Mouse (Mus musculus): ENCODE results near the gene Il16. TPM values are rescaled to one million over a fixed set of nuclear protein-coding genes. Genes with fewer than 3 reads are reported as not detected.
"Not testable (repeated sequence)": the region's sequence is repeated elsewhere in the genome, so short reads cannot be mapped to it uniquely, and the experiment has no call there.

Gene Il16
- polyA plus RNA-seq, 1 experiment from 2014 or later, result 1.1 TPM

DNA sequence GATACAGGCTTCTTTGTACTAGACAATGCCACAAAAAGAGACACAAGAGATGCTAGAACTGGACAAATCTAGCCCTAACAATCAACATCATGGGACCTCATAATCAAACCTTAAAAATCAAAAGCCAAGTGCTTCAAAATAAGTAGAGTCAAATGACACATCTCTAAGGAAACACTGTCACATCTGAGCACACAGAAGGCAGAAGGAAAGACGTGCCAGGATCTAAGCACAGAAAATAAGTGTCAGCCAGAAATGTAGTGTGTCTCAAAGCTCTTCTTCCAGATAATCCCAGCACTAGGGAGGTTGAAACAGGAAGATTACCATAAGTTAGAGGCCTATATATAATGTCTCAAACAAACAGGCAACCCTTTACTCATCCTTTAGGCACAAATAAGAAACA lies 31.9 kb downstream of the Il16 start:
- 79% methylated on average over 1 of the region's 1 CpGs for WGBS
- no peaks in the 10 kb centered on the region for H3K36me3 ChIP-seq (ENCODE audit: poor library complexity, severe bottlenecking)

DNA sequence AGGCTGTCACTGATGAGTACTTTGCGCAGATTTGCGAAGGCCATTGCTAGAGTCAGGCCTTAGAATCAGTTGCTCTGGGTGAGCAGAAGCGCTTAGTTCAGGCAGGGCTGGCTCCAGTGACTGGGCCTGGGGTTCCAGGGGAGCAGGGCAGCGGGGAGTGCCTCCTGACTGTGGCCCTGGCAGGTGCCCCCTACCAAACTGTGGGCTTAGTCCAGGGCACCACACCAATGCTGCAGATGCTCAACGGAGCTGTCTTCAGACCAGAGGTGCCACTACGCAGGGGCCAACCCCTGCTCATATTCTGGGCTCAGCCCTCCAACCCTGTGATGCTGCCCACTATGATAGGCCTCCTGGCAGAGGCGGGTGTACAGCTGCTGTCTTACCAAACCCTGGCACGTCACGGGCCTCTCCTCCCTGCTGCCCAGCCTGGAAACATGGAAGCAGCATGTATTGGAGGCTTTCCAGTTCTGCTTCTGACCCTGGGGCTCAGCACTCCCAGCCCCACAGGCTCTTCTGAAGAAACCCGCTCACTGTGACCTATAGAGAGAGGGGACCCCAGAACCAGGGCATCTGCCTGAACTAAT lies 33.8 kb downstream of the Il16 start:
- not testable (repeated sequence) for H3K36me3 ChIP-seq (ENCODE audit: poor library complexity, severe bottlenecking); H3K27me3 ChIP-seq

More for the DNA sequence above, 31.9 kb downstream of the Il16 start:
- Histone ChIP-seq H3K4me3 (no peak overlapping the region), H3K4me2 (no peak overlapping the region), H3K4me1 (no peaks in the 10 kb centered on the region), H3K27ac (no peak overlapping the region), H3K9ac (no peak overlapping the region), H3K27me3 (no peaks in the 10 kb centered on the region), H3K9me3 (replicated peaks) (no peaks in the 10 kb centered on the region; the same call in 1 of the 2 replicates)
- no peak for ATAC-seq

DNA sequence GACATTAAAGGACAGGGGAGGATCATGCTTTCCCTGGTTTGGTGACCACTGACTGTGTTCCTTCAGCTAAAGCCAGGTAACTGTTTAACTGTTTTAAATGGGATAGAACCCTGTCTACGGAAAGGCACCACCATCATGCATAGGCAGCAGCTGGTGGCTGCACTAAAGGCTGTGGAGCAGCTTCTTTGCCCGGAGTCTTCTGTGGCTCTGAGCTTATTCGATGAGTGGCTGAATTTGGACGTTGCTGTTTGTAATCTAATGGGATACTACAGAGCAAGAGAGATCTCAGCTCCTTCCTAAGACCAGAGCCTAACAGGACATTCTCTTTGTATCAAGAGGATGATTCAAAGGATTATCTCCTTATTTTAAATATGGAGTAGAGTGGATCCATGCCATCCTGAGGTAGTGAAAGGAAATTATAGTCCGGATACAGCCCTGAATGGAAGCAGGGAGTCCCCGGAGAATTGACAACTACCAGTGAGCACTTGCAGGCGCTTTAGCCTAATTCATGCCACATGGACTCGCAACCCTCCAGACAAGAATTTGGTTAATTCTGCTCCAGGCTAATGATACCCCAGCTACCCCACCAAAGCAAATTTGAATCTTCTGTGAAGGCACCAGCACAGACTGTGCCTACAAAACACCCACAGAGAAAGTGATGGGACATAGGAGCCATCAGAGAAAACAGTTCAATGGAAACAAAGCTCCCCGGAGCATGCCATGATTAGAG lies 42.3 kb downstream of the Il16 start:
- Histone ChIP-seq H3K36me3 (ENCODE audit: poor library complexity, severe bottlenecking) (no peaks in the 10 kb centered on the region), H3K9me3 (replicated peaks) (no peaks in the 10 kb centered on the region), H3K27ac (no peak overlapping the region), H3K4me2 (no peak overlapping the region), H3K4me3 (no peak overlapping the region), H3K27me3 (no peaks in the 10 kb centered on the region), H3K4me1 (peaks cover 4% of the 10 kb centered on the region; the same call in 1 of the 2 replicates), H3K9ac (no peak overlapping the region)
- WGBS, result 70% methylated on average over 9 of the region's 9 CpGs
- no peak for ATAC-seq

More for the DNA sequence above, 33.8 kb downstream of the Il16 start:
- H3K4me1 ChIP-seq; H3K9me3 ChIP-seq (replicated peaks); ATAC-seq; H3K27ac ChIP-seq; H3K4me2 ChIP-seq; H3K9ac ChIP-seq; H3K4me3 ChIP-seq: not testable (repeated sequence)
- WGBS, result 89% methylated on average over 10 of the region's 10 CpGs

DNA sequence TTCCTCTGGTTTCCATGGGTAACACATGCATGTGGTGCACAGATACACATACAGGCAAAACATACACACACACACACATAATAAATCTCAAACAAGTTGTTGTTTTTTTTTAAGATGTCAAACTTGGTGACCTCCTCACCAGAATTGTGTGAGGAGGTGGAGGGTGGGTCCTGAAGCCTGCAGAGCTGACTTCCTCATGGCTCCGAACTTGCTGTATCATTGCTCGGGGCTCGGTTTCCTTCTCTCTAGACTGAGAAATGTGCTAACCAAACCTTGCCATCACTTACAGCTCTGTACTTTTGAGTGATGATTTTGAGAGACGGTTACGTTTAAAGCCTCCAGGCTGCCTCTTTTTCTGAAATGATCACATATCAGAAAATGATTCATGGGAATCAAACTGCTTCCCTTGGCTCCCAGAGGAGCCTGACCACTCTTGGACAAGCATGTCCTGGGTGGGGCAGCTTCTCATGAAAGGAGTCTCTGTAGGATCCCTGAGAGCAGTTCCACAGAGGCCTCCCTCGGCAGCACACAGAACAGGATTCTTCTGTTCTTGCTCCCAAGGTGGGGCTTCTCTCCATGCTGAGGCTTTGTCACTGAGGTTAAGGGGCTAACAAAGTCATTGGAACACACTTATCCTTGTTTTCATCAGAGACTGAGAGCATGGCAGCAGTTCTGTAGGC lies 46.3 kb downstream of the Il16 start:
- Histone ChIP-seq H3K4me3 (no peak overlapping the region), H3K9me3 (replicated peaks) (no peaks in the 10 kb centered on the region), H3K9ac (no peak overlapping the region), H3K4me1 (peaks cover 4% of the 10 kb centered on the region; the same call in 1 of the 2 replicates), H3K36me3 (ENCODE audit: poor library complexity, severe bottlenecking) (no peaks in the 10 kb centered on the region), H3K4me2 (no peak overlapping the region), H3K27ac (no peak overlapping the region), H3K27me3 (no peaks in the 10 kb centered on the region)
- WGBS, result 89% methylated on average over 6 of the region's 6 CpGs
- no peak for ATAC-seq

DNA sequence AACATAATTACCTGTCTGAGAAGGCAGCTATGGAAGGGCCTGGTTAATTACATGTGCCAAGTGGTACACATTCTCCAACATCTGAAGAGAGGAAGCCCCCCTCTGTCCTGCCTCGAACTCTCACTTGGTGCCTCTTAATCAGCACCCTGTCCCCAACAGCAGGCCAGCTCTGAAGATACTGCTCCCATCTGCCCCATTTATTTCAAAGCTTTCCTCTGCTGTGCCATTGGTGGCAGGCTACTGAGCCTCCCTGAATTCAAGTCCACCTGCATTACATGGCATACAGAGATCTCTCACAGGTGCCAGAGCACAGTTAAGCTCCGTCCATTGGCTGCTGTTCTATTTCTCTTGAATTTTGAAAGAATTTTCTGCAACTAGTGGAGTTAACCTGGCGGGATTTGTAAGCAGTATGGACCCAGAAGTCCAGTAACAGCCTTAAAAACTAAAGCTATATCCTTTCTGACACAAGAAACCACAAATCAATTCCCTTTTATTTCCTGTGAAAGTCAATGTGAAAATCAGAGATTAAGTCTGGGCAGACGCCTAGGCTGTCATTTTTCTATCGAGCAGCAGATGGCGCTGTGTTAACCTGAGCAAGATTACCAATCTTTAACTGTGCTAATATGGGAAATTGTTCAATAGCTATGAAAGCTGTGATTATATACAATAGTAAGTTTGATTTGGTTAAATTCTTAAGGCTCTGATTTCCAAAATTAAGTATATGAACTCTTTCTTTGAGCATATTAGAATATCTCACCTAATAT lies 49.9 kb downstream of the Il16 start:
- H3K9ac ChIP-seq, result no peak overlapping the region
- H3K36me3 ChIP-seq (ENCODE audit: poor library complexity, severe bottlenecking), result no peaks in the 10 kb centered on the region
- 30% methylated on average over 6 of the region's 6 CpGs for WGBS
- H3K27me3 ChIP-seq, result no peaks in the 10 kb centered on the region
- H3K4me3 ChIP-seq, result no peak overlapping the region
- no peak for ATAC-seq
- no peaks in the 10 kb centered on the region for H3K4me1 ChIP-seq
- no peaks in the 10 kb centered on the region for H3K9me3 ChIP-seq (replicated peaks)
- H3K4me2 ChIP-seq, result no peak overlapping the region
- H3K27ac ChIP-seq, result no peak overlapping the region

DNA sequence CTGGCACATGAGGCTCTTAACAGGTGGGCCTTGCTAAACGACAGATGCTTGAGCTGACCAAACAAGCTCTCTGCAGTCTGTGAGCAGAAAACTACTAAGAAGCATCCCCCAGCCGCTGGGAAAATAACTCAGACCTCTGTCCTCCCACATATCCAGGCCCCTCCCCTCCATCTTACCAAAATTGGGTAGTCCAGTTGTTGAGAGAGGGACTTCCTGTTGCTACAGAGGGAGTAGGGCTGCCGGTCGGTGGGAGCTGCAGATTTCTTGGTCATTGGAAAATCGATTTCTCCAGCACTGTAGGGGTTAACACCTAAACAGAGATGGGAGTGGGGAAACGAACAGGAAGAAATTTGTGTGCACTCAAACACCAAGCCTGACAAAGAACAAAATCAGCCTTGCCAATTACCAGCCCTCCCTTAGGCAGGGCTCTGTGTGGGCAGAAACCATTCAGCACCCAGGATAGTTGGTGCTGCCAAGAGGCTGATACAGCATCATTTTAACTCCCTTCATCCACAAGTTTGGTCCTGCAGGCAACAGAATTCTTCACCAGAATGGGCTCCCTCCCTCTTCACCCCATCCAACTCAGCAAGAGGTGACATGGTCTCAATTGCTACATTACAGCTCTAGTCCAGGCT lies 62.8 kb downstream of the Il16 start:
- Histone ChIP-seq H3K36me3 (ENCODE audit: poor library complexity, severe bottlenecking) (no peaks in the 10 kb centered on the region), H3K4me2 (no peak overlapping the region), H3K4me3 (no peak overlapping the region), H3K9ac (no peak overlapping the region), H3K4me1 (0 out of 2 replicates have a peak, but pooled peaks cover 5% of the 10 kb centered on the region), H3K27me3 (no peaks in the 10 kb centered on the region), H3K9me3 (replicated peaks) (no peaks in the 10 kb centered on the region), H3K27ac (no peak overlapping the region)
- no peak for ATAC-seq
- WGBS, result 46% methylated on average over 6 of the region's 6 CpGs

DNA sequence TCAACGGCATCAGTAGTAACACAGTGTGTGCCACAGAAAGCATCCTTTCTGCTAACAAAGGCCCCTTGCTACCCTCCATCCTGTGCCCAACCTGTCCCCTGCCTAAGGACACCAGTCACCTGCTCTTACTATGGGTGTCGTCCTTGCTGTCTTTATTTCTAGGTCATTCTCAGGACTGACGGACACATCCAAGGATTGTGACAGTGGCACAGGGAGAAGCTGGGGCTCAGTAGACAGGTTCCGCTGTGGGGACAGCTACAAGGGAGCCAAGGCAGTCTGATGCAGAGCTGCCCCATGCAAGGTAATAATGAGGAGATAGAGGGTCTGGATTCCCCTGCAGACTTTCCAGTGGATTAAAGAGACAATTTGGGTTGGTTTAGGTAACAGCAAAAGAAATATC lies 67.0 kb downstream of the Il16 start:
- Histone ChIP-seq H3K9me3 (replicated peaks) (no peaks in the 10 kb centered on the region; the same call in 1 of the 2 replicates), H3K9ac (no peak overlapping the region), H3K4me3 (no peak overlapping the region), H3K27me3 (no peaks in the 10 kb centered on the region), H3K27ac (no peak overlapping the region), H3K4me1 (0 out of 2 replicates have a peak, but pooled peaks cover 5% of the 10 kb centered on the region), H3K36me3 (ENCODE audit: poor library complexity, severe bottlenecking) (no peaks in the 10 kb centered on the region), H3K4me2 (no peak overlapping the region)
- no peak for ATAC-seq
- 89% methylated on average over 4 of the region's 4 CpGs for WGBS

DNA sequence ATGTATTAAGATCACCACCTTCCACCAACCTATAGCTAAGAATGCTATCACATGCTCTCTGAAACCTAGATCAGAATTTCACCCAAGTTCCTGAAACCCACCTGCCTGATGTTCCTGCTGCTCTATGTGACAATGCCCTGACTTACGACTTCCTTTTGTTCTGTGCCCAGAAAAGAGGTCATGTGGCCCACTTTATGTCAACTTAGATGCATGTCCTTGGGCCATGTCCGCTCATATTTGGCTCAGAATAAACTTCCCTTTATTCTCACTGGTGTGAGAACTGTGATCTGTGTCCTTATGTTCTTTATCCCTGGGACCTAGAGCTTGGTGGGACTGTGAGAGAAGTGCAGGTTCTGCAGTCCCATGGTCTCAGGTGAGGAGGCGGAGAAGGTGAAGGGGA lies 68.2 kb downstream of the Il16 start:
- no peak overlapping the region for H3K4me2 ChIP-seq
- WGBS, result 87% methylated on average over 3 of the region's 3 CpGs
- H3K4me1 ChIP-seq, result no peaks in the 10 kb centered on the region
- no peak overlapping the region for H3K27ac ChIP-seq
- no peaks in the 10 kb centered on the region; the same call in 1 of the 2 replicates for H3K9me3 ChIP-seq (replicated peaks)
- no peak overlapping the region for H3K4me3 ChIP-seq
- no peak for ATAC-seq
- no peak overlapping the region for H3K9ac ChIP-seq
- H3K27me3 ChIP-seq, result no peaks in the 10 kb centered on the region
- H3K36me3 ChIP-seq (ENCODE audit: poor library complexity, severe bottlenecking), result no peaks in the 10 kb centered on the region

DNA sequence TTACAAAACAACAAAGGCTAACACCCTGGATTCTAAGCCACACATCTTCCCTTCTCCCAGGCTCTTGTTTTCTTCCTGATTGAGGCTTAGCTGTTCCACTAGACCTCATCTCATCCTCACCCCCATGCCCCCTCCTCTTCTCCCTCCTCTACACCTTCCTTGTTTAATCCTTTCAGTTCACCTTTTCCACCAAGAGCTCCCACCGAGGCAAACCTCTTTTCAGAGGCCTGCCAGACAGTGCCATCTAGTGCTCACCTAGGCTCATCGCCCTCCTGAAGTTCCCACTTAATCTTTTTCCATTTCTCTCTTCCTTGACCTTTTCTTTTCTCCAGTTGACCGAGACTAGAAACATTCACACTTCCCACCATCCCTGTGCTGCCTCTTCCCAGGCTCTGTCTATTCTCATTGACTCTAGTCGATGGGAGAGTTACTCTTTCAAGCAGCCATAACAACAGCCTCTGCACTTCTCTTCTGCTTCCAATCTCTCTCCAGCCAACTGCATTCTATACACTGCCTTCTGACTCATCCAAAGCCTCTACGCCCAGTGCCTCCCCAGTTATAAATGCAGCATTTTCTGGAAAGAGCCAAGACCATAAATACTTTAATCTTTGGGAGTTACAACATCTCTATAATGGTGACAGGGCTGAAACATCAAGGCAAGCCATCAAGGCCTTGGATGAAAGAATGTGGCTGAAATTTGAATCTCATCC lies 69.8 kb downstream of the Il16 start:
- Histone ChIP-seq H3K4me3 (no peak overlapping the region), H3K4me2 (no peak overlapping the region), H3K9me3 (replicated peaks) (no peaks in the 10 kb centered on the region; the same call in 1 of the 2 replicates), H3K4me1 (no peaks in the 10 kb centered on the region), H3K27me3 (no peaks in the 10 kb centered on the region), H3K9ac (no peak overlapping the region), H3K36me3 (ENCODE audit: poor library complexity, severe bottlenecking) (no peaks in the 10 kb centered on the region), H3K27ac (no peak overlapping the region)
- 36% methylated on average over 5 of the region's 5 CpGs for WGBS
- no peak for ATAC-seq

DNA sequence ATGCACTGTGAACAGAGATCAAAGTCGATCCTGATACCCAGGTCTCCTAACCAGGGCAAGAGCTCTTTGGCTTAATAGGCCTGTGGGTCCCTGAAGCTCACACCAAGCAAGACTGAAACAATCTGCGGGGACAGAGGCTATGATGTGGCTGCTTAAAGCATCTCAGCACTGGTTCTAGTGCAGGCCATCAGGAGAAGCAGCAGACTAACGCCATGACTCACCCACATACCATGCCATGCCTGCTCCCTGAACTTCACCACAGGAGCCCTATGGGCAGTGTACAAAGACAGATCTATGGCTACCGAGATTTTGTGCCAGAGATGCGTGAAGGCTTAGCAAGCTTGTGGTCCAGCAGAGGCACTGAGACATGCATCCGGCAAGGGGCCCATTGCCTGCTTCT lies 74.0 kb downstream of the Il16 start:
- H3K27me3 ChIP-seq, result no peaks in the 10 kb centered on the region
- no peak for ATAC-seq
- H3K9me3 ChIP-seq (replicated peaks), result no peaks in the 10 kb centered on the region; the same call in 1 of the 2 replicates
- H3K4me1 ChIP-seq, result no peaks in the 10 kb centered on the region
- no peak overlapping the region for H3K27ac ChIP-seq
- H3K36me3 ChIP-seq (ENCODE audit: poor library complexity, severe bottlenecking), result no peaks in the 10 kb centered on the region
- 89% methylated on average over 6 of the region's 6 CpGs for WGBS
- no peak overlapping the region for H3K4me2 ChIP-seq
- H3K4me3 ChIP-seq, result no peak overlapping the region
- H3K9ac ChIP-seq, result no peak overlapping the region

DNA sequence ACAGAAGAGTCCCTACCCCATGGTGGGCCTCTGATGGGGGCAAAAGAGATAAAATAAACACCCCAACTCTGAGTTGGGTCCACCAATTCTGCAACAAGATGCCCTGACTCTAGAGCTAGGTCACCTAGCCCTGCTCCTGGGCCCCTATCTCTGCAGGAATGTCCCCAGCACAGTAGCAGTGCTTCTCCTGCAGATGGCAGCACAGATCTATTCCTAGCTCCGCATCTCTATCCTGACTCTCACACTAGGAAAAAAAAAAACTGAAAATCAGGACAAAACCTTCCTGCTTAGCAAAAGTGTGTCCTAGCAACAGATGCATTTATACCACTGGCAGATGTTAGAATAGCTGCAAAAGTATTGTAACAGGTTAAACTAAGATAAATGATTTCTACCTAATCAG lies 76.8 kb downstream of the Il16 start:
- peak; percentile 70 for ATAC-seq

More for the DNA sequence above, 76.8 kb downstream of the Il16 start:
- no peak overlapping the region for H3K4me2 ChIP-seq
- no peaks in the 10 kb centered on the region for H3K27me3 ChIP-seq
- 13% methylated on average over 1 of the region's 1 CpGs for WGBS
- H3K4me3 ChIP-seq, result no peak overlapping the region
- no peak overlapping the region; the same call in 1 of the 2 replicates for H3K9ac ChIP-seq
- H3K4me1 ChIP-seq, result no peaks in the 10 kb centered on the region
- no peak overlapping the region for H3K27ac ChIP-seq
- no peaks in the 10 kb centered on the region for H3K9me3 ChIP-seq (replicated peaks)
- H3K36me3 ChIP-seq (ENCODE audit: poor library complexity, severe bottlenecking), result no peaks in the 10 kb centered on the region

Measured in forebrain, embryonic 13.5 days (tissue).